Mouse (Mus musculus): Measurements from ENCODE around the gene Hoxc10.

Hoxc10 gene

DNA sequence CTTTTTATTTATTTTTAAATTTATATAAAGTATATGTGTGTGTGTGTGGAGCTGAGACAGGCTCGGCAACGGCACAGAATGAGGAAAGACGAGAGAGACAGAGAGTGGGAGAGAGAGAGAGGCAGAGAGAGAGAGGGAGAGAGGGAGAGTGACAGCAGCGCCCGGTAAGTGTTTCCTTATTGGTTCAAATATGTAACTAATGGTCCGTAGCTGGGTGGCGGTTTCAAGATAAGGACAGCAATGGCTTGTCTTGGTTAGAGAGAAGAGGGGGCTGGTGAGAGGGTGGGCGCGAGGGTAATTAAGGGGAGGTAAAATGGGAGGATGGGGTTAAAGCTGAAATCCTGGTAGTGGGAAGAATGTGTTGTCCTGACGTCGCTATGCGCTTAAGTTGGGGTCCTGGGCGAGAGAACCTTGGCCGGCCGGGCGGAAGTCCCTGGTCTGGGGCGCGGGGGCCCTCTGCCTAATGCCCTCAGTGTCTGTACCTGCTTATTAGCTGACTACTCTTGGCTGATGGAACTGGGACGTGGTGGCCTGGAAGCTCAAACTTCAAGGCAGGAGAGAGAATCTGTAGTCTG, 32.1 kb downstream of the Hoxc10 start:
- in situ Hi-C loops (cut with MboI; ENCODE audit: low pct_unique_long_range_greater_than_20kb in 1 of 2, low sequenced_read_pairs in 2 of 2, unreplicated experiment in 1 of 2): no loop called here

DNA sequence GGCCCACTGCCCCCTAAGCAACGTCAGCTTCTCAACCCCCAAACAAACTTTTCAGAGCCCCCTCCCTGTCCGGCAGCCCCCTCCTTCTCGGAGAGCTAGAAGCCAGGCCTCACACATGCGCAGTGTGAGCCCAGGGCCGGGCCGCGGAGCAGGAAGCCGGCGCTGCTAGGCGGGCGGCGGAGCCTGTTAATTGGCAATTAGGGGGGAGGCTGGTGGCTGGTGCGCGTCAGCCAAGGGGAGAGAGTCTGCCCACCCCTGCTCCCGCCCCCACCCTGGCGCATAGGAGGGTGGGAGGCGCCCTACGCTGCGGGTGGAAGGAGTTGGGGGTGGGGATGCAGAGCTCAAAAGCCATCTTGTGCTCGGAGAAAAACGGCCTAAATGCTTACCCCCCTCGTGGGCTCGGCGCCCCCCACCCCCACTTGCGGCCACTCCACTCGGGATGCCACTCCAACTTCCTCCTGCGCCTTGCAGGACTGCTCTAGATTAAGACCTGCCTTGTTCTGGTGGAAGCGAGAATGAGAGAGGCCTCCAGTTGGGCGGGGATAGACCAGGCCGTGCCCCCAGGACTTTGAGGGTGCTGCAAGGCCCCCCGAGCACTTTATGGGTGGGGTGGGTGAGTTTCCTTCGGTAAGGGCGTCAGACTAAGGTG, 32.7 kb downstream of the Hoxc10 start:
- in situ Hi-C loops (cut with MboI; ENCODE audit: low pct_unique_long_range_greater_than_20kb in 1 of 2, low sequenced_read_pairs in 2 of 2, unreplicated experiment in 1 of 2): no loop called here

DNA sequence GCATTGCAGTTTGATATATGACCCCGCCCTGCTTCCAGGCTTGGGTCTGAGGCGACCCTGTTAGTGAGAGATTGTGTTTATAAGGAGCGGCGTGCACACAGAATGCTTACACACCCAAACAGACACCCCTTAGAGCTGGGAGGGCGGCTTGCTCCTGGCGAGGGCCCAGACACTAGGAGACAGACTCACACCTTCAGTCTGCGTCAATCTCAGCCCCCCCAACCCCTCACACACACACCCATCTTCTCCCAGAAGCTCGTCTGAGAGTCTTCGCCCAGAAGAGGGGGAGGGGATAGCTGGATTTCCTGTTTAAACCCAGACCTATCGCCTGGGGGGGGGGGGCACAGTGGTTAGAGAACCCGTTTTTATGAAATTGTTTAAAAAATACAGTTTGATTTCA, 33.4 kb downstream of the Hoxc10 start:
- in situ Hi-C loops (cut with MboI; ENCODE audit: low pct_unique_long_range_greater_than_20kb in 1 of 2, low sequenced_read_pairs in 2 of 2, unreplicated experiment in 1 of 2): loop anchor here in 1 of 2 experiments (25.0 kb wide), 1 partner anchor 312 kb away; the partner anchor contains the start of gene Gpr84

DNA sequence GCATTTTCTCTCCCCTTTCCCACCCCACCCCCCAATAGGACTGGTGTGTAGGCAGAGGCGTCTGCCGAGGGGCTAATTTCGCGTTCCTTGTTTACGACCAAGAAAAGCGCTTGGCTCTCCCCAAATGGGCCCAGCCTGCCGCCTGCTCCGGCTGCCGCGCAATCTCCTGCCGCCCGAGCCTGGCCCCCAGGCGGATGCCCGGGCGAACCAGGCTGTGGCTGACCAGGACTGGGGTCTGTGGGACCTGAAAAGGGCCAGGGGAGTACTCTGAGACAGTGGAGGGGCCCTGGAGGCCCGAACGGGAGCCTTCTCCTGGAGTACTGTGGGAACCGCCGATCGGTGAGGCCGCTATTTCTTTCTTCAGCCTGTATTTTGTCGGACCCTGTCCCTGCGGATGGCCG, 33.9 kb downstream of the Hoxc10 start:
- in situ Hi-C loops (cut with MboI; ENCODE audit: low pct_unique_long_range_greater_than_20kb in 1 of 2, low sequenced_read_pairs in 2 of 2, unreplicated experiment in 1 of 2): loop anchor here in 1 of 2 experiments (25.0 kb wide), 1 partner anchor 312 kb away; the partner anchor contains the start of gene Gpr84

DNA sequence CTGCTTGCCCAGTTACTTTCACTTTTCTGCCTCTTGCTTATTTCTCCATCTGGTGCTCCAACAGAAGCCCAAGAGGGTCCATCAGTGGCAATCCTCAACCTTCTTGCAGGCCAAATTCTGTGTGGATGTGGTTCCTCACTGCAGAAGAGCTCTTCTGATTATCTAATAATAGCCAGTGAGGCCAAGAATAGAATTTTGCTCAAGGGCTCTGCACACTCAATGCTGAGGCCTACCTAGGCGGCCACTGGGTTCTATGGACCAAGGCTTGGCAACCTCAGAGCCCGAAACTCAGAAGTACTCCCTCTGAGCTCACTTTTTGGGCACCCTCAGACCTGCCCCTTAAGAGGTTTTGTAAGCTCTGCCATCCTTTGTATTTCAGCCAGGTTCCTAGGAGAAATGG, 34.8 kb downstream of the Hoxc10 start:
- in situ Hi-C loops (cut with MboI; ENCODE audit: low pct_unique_long_range_greater_than_20kb in 1 of 2, low sequenced_read_pairs in 2 of 2, unreplicated experiment in 1 of 2): loop anchor here in 1 of 2 experiments (25.0 kb wide), 1 partner anchor 311 kb away; the partner anchor contains the start of gene Gpr84

DNA sequence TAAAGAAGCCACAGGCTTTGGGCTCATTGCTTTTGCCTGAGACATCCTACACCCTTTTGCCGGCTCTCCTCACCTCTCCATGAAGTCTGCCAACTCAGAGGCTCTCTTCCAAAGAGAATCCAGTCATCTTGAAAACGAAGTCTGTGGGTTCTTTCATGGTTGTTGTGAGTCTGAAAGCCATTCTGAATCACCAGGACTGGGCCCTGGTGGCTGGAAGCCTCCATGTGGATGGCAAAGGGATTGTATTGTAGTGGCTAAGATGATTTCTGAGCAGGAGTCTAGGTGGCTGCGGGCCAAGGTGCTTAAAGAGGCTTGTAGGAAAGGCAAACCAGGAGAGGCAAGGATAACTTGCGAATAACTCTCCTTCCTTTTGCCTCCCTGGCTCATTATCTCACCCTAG, 35.6 kb downstream of the Hoxc10 start:
- in situ Hi-C loops (cut with MboI; ENCODE audit: low pct_unique_long_range_greater_than_20kb in 1 of 2, low sequenced_read_pairs in 2 of 2, unreplicated experiment in 1 of 2): loop anchor here in 1 of 2 experiments (25.0 kb wide), 1 partner anchor 310 kb away; the partner anchor contains the start of gene Gpr84

DNA sequence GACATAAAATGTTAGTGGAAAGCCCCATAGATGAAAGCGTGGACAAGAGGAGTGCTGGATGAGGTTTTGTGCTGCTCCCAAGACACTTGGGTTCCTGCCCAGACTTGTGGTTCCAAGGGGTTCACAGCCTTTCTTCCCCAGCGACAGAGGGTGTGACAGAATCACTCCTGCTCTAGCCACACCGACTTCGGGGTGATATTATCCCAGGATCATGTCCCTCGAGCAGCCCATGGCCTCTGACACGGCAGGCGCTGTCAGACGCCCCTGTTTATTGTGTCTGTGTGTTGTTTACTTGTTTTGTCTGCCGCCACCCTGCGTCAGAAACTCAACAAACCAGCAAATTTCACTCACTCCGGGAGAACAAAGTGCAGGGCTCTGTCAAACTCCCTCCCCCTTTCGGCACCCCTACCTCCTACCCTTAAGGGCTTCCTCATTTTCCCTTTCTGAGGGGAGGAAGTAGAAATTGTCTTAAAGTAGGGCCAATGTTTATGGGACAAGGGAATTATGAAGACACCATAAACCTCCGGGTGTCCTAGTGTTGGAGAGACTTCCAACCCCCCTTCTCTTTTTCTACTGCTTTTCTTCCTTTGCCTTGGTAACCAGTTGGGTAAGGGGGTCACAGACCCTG, 36.3 kb downstream of the Hoxc10 start:
- in situ Hi-C loops (cut with MboI; ENCODE audit: low pct_unique_long_range_greater_than_20kb in 1 of 2, low sequenced_read_pairs in 2 of 2, unreplicated experiment in 1 of 2): loop anchor here in 1 of 2 experiments (25.0 kb wide), 1 partner anchor 309 kb away; the partner anchor contains the start of gene Gpr84

DNA sequence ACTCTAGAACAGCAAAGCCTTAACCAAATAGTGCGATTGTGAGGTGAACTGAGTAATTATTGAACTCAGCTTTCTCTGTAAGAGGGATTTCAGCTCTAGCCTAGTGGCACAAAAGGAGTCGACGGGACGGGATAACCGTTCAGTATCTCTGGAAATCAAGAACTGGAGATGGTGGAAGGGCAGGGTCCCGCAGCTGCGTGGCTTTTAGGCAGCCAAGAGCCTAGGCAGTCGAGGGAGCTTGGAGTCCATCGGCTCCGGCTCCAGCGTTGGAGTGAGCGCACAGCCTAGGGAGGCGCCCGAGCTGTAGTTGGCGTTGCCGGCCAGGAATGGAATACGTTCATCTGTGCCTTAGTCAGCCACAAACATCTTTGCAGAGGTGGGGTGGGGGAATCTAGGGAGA, 38.7 kb downstream of the Hoxc10 start:
- in situ Hi-C loops (cut with MboI; ENCODE audit: low pct_unique_long_range_greater_than_20kb in 1 of 2, low sequenced_read_pairs in 2 of 2, unreplicated experiment in 1 of 2): loop anchor here in 1 of 2 experiments (25.0 kb wide), 1 partner anchor 307 kb away; the partner anchor contains the start of gene Gpr84

DNA sequence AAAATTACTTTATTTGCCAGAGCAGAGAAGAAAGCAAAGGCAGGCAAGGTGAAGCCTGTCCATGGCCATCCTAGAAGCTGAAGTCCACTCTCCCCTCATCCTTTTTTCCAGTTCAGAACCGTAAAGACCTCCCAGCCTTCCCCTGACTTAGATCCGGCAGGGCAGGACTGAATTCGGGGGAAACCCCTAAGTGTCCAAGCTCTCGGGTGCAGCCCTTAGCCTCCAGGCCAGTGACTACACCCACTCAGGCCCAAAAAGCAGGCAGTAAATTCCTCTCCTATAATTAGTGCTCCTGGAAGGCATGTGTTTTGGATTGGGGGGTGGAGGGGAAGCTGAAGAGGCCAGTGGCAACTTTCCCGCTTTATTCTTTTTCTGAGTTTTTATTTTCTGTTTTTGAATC, 39.2 kb downstream of the Hoxc10 start:
- in situ Hi-C loops (cut with MboI; ENCODE audit: low pct_unique_long_range_greater_than_20kb in 1 of 2, low sequenced_read_pairs in 2 of 2, unreplicated experiment in 1 of 2): loop anchor here in 1 of 2 experiments (25.0 kb wide), 1 partner anchor 307 kb away; the partner anchor contains the start of gene Gpr84

DNA sequence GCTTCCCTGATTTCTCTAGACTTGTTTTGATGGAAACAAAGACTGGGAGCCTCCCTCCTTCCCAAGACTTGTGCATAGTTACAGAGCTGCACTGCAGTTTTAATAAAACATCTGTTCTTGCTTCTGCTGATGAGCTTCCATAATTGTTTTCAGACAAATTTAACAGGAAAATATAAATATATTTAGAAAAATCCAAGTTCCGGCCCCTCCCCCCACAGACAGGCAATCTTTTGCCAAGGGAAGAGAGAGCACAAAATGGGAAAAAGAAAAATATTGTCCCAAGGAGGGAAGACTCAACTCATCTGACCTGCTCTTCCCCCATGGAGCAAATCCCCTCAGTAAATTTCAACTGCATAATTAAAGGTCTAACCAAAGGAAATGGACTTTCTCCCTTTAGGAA, 39.7 kb downstream of the Hoxc10 start:
- in situ Hi-C loops (cut with MboI; ENCODE audit: low pct_unique_long_range_greater_than_20kb in 1 of 2, low sequenced_read_pairs in 2 of 2, unreplicated experiment in 1 of 2): loop anchor here in 1 of 2 experiments (25.0 kb wide), 1 partner anchor 306 kb away; the partner anchor contains the start of gene Gpr84

DNA sequence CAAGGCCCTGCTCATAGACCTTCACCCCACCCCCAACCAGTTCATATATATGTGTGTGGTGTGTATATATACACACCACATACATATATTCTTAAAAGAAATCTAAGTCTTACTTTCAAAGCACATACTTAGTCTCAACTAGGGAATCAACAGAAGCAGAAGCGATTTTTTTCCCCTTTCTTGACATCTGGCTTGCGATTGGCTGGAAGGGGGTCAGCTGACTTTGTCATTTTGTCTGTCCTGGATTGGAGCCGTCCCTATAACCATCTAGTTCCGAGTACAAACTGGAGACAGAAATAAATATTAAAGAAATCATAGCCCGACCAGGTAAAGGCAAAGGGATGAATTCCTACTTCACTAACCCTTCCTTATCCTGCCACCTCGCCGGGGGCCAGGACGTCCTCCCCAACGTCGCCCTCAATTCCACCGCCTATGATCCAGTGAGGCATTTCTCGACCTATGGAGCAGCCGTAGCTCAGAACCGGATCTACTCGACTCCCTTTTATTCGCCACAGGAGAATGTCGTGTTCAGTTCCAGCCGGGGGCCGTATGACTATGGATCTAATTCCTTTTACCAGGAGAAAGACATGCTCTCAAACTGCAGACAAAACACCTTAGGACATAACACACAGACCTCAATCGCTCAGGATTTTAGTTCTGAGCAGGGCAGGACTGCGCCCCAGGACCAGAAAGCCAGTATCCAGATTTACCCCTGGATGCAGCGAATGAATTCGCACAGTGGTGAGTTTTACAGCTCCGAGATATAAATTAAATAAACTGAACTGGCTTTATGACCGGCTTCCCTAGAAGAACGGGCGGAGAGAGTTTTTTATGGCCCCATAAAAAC, 42.9 kb downstream of the Hoxc10 start:
- in situ Hi-C loops (cut with MboI; ENCODE audit: low pct_unique_long_range_greater_than_20kb in 1 of 2, low sequenced_read_pairs in 2 of 2, unreplicated experiment in 1 of 2): loop anchor here (10.0 to 25.0 kb wide), 3 partner anchors 55 to 303 kb away; partner anchors contain the start of genes Gpr84 (in 1 of the 2) and Hoxc11 (in 1 of the 2)

DNA sequence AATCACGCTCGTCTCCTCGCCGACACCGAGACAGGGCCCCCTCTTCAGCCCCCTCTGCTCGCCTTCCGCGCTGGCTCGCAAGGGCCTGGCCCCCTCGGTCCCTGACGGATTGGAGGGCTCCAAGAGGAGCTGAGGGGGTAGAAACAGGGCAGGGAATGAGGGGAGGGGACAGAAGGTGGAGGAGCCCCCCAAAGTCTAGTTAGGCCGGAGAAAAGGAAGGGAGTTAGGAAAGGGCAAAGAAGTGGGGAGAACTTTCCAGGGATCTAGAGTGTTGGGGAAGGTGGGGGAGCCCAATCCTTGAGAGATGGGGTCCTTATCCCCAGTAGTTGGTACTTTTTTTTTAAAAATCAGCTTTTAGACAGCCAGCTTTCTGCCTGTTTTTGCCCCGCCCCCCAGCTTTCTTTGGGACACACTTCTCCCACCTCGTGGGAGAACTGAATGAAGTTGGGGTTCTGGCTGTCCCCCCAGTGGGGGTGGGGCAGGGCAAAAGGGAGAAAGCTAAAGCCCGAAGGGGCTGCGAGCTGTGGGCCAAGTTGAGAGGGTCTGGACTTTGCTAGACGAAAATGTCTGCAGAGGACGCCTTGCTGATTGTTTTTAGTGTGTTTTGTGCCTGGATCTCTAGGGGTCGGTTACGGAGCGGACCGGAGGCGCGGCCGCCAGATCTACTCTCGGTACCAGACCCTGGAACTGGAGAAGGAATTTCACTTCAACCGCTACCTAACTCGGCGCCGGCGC, 43.7 kb downstream of the Hoxc10 start:
- in situ Hi-C loops (cut with MboI; ENCODE audit: low pct_unique_long_range_greater_than_20kb in 1 of 2, low sequenced_read_pairs in 2 of 2, unreplicated experiment in 1 of 2): loop anchor here (10.0 to 25.0 kb wide), 3 partner anchors 55 to 302 kb away; partner anchors contain the start of genes Gpr84 (in 1 of the 2) and Hoxc11 (in 1 of the 2)

DNA sequence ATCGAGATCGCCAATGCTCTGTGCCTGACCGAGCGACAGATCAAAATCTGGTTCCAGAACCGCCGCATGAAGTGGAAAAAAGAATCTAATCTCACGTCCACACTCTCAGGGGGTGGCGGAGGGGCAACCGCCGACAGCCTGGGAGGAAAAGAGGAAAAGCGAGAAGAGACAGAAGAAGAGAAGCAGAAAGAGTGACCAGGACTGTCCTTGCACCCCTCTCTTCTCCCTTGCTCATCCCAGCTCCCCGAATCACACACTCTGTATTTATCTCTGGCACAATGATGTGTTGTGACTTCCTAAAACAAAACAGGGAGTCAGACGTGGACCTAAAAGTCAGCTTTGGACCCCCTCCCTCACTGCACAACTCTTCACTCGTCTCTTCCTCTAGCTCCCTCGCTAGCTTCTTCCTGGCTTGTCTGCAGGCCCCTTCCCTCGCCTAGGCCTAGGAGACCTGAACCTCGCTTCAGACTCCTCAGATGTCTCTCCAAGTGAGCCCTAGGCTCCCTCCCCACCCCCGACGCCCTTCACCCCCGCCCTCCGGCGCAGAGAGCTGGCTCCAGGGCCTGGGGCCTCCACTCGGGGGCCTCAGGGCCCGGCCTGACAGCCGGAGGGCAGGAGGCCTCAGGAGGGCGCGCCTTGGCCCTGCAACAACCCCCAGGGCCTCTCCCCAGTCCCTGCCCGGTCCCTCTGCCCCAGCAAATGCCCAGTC, 44.4 kb downstream of the Hoxc10 start:
- in situ Hi-C loops (cut with MboI; ENCODE audit: low pct_unique_long_range_greater_than_20kb in 1 of 2, low sequenced_read_pairs in 2 of 2, unreplicated experiment in 1 of 2): loop anchor here (10.0 to 25.0 kb wide), 3 partner anchors 56 to 301 kb away; partner anchors contain the start of genes Gpr84 (in 1 of the 2) and Hoxc11 (in 1 of the 2)

DNA sequence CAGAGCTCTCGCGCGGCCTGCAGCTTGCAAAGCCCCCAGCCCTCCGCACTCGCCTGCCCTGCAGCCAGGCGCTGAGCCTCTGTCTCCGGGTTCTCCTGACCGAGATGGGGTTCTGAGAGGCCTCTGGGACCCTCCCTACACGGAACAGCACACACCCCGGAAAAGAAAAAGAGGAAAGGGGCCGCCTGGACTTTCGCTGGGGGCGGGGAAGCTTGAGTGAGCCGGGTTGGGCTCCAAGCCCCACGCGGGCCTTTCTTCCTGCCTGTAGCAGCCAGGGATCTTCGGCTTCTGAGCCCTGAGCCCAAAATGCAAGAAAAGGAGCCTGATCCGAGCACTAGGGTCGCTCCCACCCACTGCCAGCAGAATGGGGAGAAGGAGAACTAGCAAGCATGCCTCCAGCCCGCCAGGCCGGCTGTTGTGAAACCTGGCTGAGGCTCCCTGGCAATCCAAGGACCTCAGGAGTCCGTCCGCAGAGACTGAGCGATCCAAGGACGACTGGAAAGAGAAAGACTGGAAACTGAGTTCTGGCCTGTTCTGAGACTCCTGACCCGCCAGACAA, 45.4 kb downstream of the Hoxc10 start:
- in situ Hi-C loops (cut with MboI; ENCODE audit: low pct_unique_long_range_greater_than_20kb in 1 of 2, low sequenced_read_pairs in 2 of 2, unreplicated experiment in 1 of 2): loop anchor here (10.0 to 25.0 kb wide), 3 partner anchors 57 to 300 kb away; partner anchors contain the start of genes Gpr84 (in 1 of the 2) and Hoxc11 (in 1 of the 2)

DNA sequence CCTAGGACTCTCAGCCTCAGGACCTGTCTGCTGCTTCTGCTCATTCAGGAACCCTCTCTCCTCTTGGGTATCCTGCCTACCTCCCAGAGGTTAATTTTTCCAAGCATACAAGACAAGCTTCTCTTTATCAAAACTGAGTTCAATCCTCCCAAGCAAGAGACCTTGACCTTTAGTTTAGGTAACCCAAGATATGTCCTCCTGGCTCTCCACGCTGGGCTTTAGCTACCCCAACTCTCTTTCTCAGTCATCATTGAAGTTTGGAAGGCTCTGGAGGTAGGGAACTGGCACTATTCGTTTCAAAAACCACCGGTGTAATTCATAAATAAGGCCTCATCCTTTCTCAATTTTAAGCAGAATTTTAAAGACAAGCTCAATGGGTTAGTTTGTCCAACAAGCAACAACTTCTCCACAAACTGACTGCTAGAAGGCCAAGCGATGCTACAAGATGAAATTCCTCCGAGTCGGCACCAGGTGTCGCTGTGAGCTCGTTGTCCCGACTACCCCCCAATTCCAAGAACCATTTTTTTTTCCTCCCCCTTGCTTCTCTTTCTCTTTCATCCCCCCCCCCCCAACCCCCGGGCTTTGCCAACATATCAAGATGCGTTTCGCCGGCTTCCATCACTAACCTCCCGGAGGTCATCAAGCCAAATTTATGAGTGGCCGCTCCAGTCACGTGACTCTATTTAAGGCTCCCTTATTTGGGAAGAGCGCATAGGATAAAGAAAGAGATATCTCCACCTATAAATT, 46.8 kb downstream of the Hoxc10 start:
- in situ Hi-C loops (cut with MboI; ENCODE audit: low pct_unique_long_range_greater_than_20kb in 1 of 2, low sequenced_read_pairs in 2 of 2, unreplicated experiment in 1 of 2): loop anchor here (10.0 to 25.0 kb wide), 3 partner anchors 59 to 299 kb away; partner anchors contain the start of genes Gpr84 (in 1 of the 2) and Hoxc11 (in 1 of the 2)
